Mouse (Mus musculus): ENCODE measurements at regions not wholly inside any gene's neighbourhood (a gene's known extent, or its start where the extent isn't known, plus 50 kb on each side); places are given as distances from the start of the nearest gene placed in this dataset.

GRCm38 (mm10) chr10:100161117-100161516 is 145.7 kb downstream of the Kitl start:
- H3K27ac ChIP-seq (ENCODE audit: insufficient read depth, low read depth, low read length, poor library complexity, severe bottlenecking) = no peak overlapping the region
- no peaks in the 10 kb centered on the region for H3K36me3 ChIP-seq (ENCODE audit: control insufficient read depth, insufficient read depth, low read length, poor library complexity, severe bottlenecking)
- TF ChIP-seq ZC3H11A (IDR thresholded peaks at IDR 0.05; ENCODE audit: borderline replicate concordance, low read depth, low read length) (no peak), HCFC1 (IDR thresholded peaks at IDR 0.05; ENCODE audit: borderline replicate concordance, insufficient read depth, low read length) (no peak), CHD2 (IDR thresholded peaks at IDR 0.05; ENCODE audit: low read depth, low read length) (no peak), MAFK (IDR thresholded peaks at IDR 0.05; ENCODE audit: insufficient read depth, low read depth, low read length) (no peak), ZNF384 (IDR thresholded peaks at IDR 0.05; ENCODE audit: low read depth, low read length) (no peak)
- H3K4me3 ChIP-seq (ENCODE audit: insufficient read depth in 1 of 2, low read depth in 1 of 2, low read length in 2 of 2, poor library complexity in 1 of 2, severe bottlenecking in 1 of 2) = no peak overlapping the region
- in situ Hi-C loops (cut with MboI; ENCODE audit: low sequenced_read_pairs in 2 of 2, unreplicated experiment in 2 of 2) = loop anchor here (25.0 kb wide), 1 partner anchor 524 kb away; no protein-coding TSS in a partner anchor
- no peak for DNase-seq (ENCODE audit: low read depth, low spot score)
- peaks cover 3 to 8% of the 10 kb centered on the region in 2 experiments; a peak in 2 of 4 replicates for H3K4me1 ChIP-seq (ENCODE audit: control insufficient read depth in 2 of 2, insufficient read depth in 2 of 2, low read length in 2 of 2, poor library complexity in 1 of 2)
- no peak overlapping the region for H3K9ac ChIP-seq (ENCODE audit: insufficient read depth, low read depth, low read length, poor library complexity, severe bottlenecking)
- no peaks in the 10 kb centered on the region for H3K9me3 ChIP-seq (ENCODE audit: control insufficient read depth, insufficient read depth, low read depth, low read length)

GRCm38 (mm10) chr10:100164526-100164925 is 149.1 kb downstream of the Kitl start:
- peak; percentile 49 for DNase-seq (ENCODE audit: low read depth, low spot score)
- no peaks in the 10 kb centered on the region for H3K9me3 ChIP-seq (ENCODE audit: control insufficient read depth, insufficient read depth, low read depth, low read length)
- no peak for TF ChIP-seq MAFK (IDR thresholded peaks at IDR 0.05; ENCODE audit: insufficient read depth, low read depth, low read length)
- no peak for TF ChIP-seq ZNF384 (IDR thresholded peaks at IDR 0.05; ENCODE audit: low read depth, low read length)
- TF ChIP-seq CHD2 (IDR thresholded peaks at IDR 0.05; ENCODE audit: low read depth, low read length) = no peak
- no peak for TF ChIP-seq HCFC1 (IDR thresholded peaks at IDR 0.05; ENCODE audit: borderline replicate concordance, insufficient read depth, low read length)
- TF ChIP-seq ZC3H11A (IDR thresholded peaks at IDR 0.05; ENCODE audit: borderline replicate concordance, low read depth, low read length) = no peak
- H3K4me1 ChIP-seq (ENCODE audit: control insufficient read depth in 2 of 2, insufficient read depth in 2 of 2, low read length in 2 of 2, poor library complexity in 1 of 2) = peaks cover 3 to 8% of the 10 kb centered on the region in 2 experiments; a peak in 2 of 4 replicates
- H3K4me3 ChIP-seq (ENCODE audit: insufficient read depth in 1 of 2, low read depth in 1 of 2, low read length in 2 of 2, poor library complexity in 1 of 2, severe bottlenecking in 1 of 2) = no peak overlapping the region
- no peak overlapping the region; the same call in 1 of the 2 replicates for H3K27ac ChIP-seq (ENCODE audit: insufficient read depth, low read depth, low read length, poor library complexity, severe bottlenecking)
- H3K9ac ChIP-seq (ENCODE audit: insufficient read depth, low read depth, low read length, poor library complexity, severe bottlenecking) = no peak overlapping the region
- no peaks in the 10 kb centered on the region for H3K36me3 ChIP-seq (ENCODE audit: control insufficient read depth, insufficient read depth, low read length, poor library complexity, severe bottlenecking)
- in situ Hi-C loops (cut with MboI; ENCODE audit: low sequenced_read_pairs in 2 of 2, unreplicated experiment in 2 of 2) = loop anchor here (25.0 kb wide), 1 partner anchor 527 kb away; no protein-coding TSS in a partner anchor

- H3K27ac ChIP-seq (ENCODE audit: insufficient read depth, low read depth, low read length, poor library complexity, severe bottlenecking) = no peak overlapping the region
- TF ChIP-seq CHD2 (IDR thresholded peaks at IDR 0.05; ENCODE audit: low read depth, low read length) (no peak), HCFC1 (IDR thresholded peaks at IDR 0.05; ENCODE audit: borderline replicate concordance, insufficient read depth, low read length) (no peak), ZNF384 (IDR thresholded peaks at IDR 0.05; ENCODE audit: low read depth, low read length) (no peak), ZC3H11A (IDR thresholded peaks at IDR 0.05; ENCODE audit: borderline replicate concordance, low read depth, low read length) (no peak), MAFK (IDR thresholded peaks at IDR 0.05; ENCODE audit: insufficient read depth, low read depth, low read length) (no peak)
- H3K36me3 ChIP-seq (ENCODE audit: control insufficient read depth, insufficient read depth, low read length, poor library complexity, severe bottlenecking) = no peaks in the 10 kb centered on the region
- DNase-seq (ENCODE audit: low read depth, low spot score) = no peak
- no peaks in the 10 kb centered on the region for H3K4me1 ChIP-seq (ENCODE audit: control insufficient read depth in 2 of 2, insufficient read depth in 2 of 2, low read length in 2 of 2, poor library complexity in 1 of 2)
- H3K9me3 ChIP-seq (ENCODE audit: control insufficient read depth, insufficient read depth, low read depth, low read length) = no peaks in the 10 kb centered on the region
- in situ Hi-C loops (cut with MboI; ENCODE audit: low sequenced_read_pairs in 2 of 2, unreplicated experiment in 2 of 2) = loop anchor here (25.0 kb wide), 1 partner anchor 534 kb away; no protein-coding TSS in a partner anchor
- no peak overlapping the region for H3K9ac ChIP-seq (ENCODE audit: insufficient read depth, low read depth, low read length, poor library complexity, severe bottlenecking)
- no peak overlapping the region for H3K4me3 ChIP-seq (ENCODE audit: insufficient read depth in 1 of 2, low read depth in 1 of 2, low read length in 2 of 2, poor library complexity in 1 of 2, severe bottlenecking in 1 of 2)
Measured at GRCm38 (mm10) chr10:100170836-100171235, 155.4 kb downstream of the Kitl start.

- H3K9me3 ChIP-seq (ENCODE audit: control insufficient read depth, insufficient read depth, low read depth, low read length) = no peaks in the 10 kb centered on the region
- no peak overlapping the region for H3K9ac ChIP-seq (ENCODE audit: insufficient read depth, low read depth, low read length, poor library complexity, severe bottlenecking)
- DNase-seq (ENCODE audit: low read depth, low spot score) = no peak
- in situ Hi-C loops (cut with MboI; ENCODE audit: low sequenced_read_pairs in 2 of 2, unreplicated experiment in 2 of 2) = no loop called here
- H3K27ac ChIP-seq (ENCODE audit: insufficient read depth, low read depth, low read length, poor library complexity, severe bottlenecking) = no peak overlapping the region
- no peaks in the 10 kb centered on the region for H3K4me1 ChIP-seq (ENCODE audit: control insufficient read depth in 2 of 2, insufficient read depth in 2 of 2, low read length in 2 of 2, poor library complexity in 1 of 2)
- H3K36me3 ChIP-seq (ENCODE audit: control insufficient read depth, insufficient read depth, low read length, poor library complexity, severe bottlenecking) = no peaks in the 10 kb centered on the region
- no peak overlapping the region for H3K4me3 ChIP-seq (ENCODE audit: insufficient read depth in 1 of 2, low read depth in 1 of 2, low read length in 2 of 2, poor library complexity in 1 of 2, severe bottlenecking in 1 of 2)
- TF ChIP-seq ZNF384 (IDR thresholded peaks at IDR 0.05; ENCODE audit: low read depth, low read length) = no peak
- no peak for TF ChIP-seq MAFK (IDR thresholded peaks at IDR 0.05; ENCODE audit: insufficient read depth, low read depth, low read length)
- TF ChIP-seq CHD2 (IDR thresholded peaks at IDR 0.05; ENCODE audit: low read depth, low read length) = no peak
- TF ChIP-seq ZC3H11A (IDR thresholded peaks at IDR 0.05; ENCODE audit: borderline replicate concordance, low read depth, low read length) = no peak
- TF ChIP-seq HCFC1 (IDR thresholded peaks at IDR 0.05; ENCODE audit: borderline replicate concordance, insufficient read depth, low read length) = no peak
Measured at GRCm38 (mm10) chr10:100197673-100198072, 137.8 kb upstream of the Gm4301 start.

Measured in ES-E14 (cell line).